Mouse (Mus musculus) gastrocnemius, postnatal 4 days (tissue): Measurements from ENCODE around the gene Gm44805. TPM values are rescaled to one million over a fixed set of nuclear protein-coding genes. Genes with fewer than 3 reads are reported as not detected.

ENCODE experiments used
- DNase-seq, 2 experiments: peaks; one replicate each; pipeline ENCODE4 v3.0.0; 2021 to 2022; ENCODE audit warnings: low spot score in 2 of 2, mixed read lengths in 2 of 2
- total RNA-seq, 2 experiments: library from RNA; stranded (reverse); gene quantifications; 2 replicates each; pipeline ENCODE4 v1.2.3; 2021

Gene Gm44805
- total RNA-seq, 2 experiments from 2014 or later, result not detected

GRCm38 (mm10) chr7:19682979-19683378 is 1.8 kb upstream of the Gm44805 start:
- DNase-seq, result no peak

- no peak for DNase-seq
Observed at GRCm38 (mm10) chr7:19680702-19681101, 521 bp downstream of the Gm44805 start.

GRCm38 (mm10) chr7:19678901-19679300 is 2.3 kb downstream of the Gm44805 start:
- DNase-seq, result no peak

GRCm38 (mm10) chr7:19677872-19678271 is 3.4 kb downstream of the Gm44805 start, which contains the start of gene Apoc2:
Gene Apoc2, minus strand, starts transcription at chr7:19677941.
- no peak for DNase-seq

- DNase-seq, result no peak
Observed at GRCm38 (mm10) chr7:19676662-19677061, 4.6 kb downstream of the Gm44805 start.

- DNase-seq, result no peak
Observed at GRCm38 (mm10) chr7:19675824-19676223, 5.4 kb downstream of the Gm44805 start.

- no peak for DNase-seq
Observed at GRCm38 (mm10) chr7:19673083-19673699, 8.0 kb downstream of the Gm44805 start.

- no peak for DNase-seq
Observed at GRCm38 (mm10) chr7:19671511-19671910, 9.7 kb downstream of the Gm44805 start.

GRCm38 (mm10) chr7:19668947-19669721 is 12.1 kb downstream of the Gm44805 start:
- DNase-seq, result peak; percentile 77 to 91

- no peak for DNase-seq
Observed at GRCm38 (mm10) chr7:19667434-19667833, 13.8 kb downstream of the Gm44805 start.

GRCm38 (mm10) chr7:19666750-19667149 is 14.5 kb downstream of the Gm44805 start:
- DNase-seq, result no peak

GRCm38 (mm10) chr7:19664955-19665841 is 16.0 kb downstream of the Gm44805 start, which contains the start of gene Clptm1:
Gene Clptm1, minus strand, starts transcription at chr7:19665033.
- peak; percentile 94 to 97 for DNase-seq

- no peak for DNase-seq
Observed at GRCm38 (mm10) chr7:19664455-19664954, 16.7 kb downstream of the Gm44805 start.

GRCm38 (mm10) chr7:19663940-19664339 is 17.3 kb downstream of the Gm44805 start:
- no peak for DNase-seq

- no peak for DNase-seq
Observed at GRCm38 (mm10) chr7:19652614-19653013, 28.6 kb downstream of the Gm44805 start.

- DNase-seq, result no peak
Observed at GRCm38 (mm10) chr7:19651063-19651786, 30.0 kb downstream of the Gm44805 start.

- DNase-seq, result no peak
Observed at GRCm38 (mm10) chr7:19641223-19641622, 40.0 kb downstream of the Gm44805 start.

GRCm38 (mm10) chr7:19635074-19635827 is 46.0 kb downstream of the Gm44805 start:
- no peak for DNase-seq

GRCm38 (mm10) chr7:19634591-19634990 is 46.6 kb downstream of the Gm44805 start:
- DNase-seq, result no peak

GRCm38 (mm10) chr7:19633855-19634254 is 47.4 kb downstream of the Gm44805 start:
- no peak for DNase-seq
